Comparison of ENCODE assay signal across 9 mouse cellular contexts in genomic region chr7:145137871-145138270, GRCm38 (mm10).
"Had no signal": no experiment of that assay in that cellular context is flagged by ENCODE, and none has a peak within 500 bp of the region (broad histone marks: within the 10 kb centered on the region; RNA-seq: fewer than 3 reads in every experiment).

No protein-coding gene starts in this region.

- H3K27ac ChIP-seq: kidney, embryonic 15.5 days; limb, embryonic 13.5 days; lung, embryonic 15.5 days; midbrain, embryonic 12.5 days had no signal

- H3K27me3 ChIP-seq: kidney, embryonic 15.5 days; limb, embryonic 13.5 days; lung, embryonic 15.5 days; midbrain, embryonic 12.5 days had no signal

- H3K4me1 ChIP-seq: limb, embryonic 13.5 days; lung, embryonic 15.5 days had no signal

- H3K9ac ChIP-seq: kidney, embryonic 15.5 days; limb, embryonic 13.5 days; lung, embryonic 15.5 days; midbrain, embryonic 12.5 days had no signal

- ATAC-seq: midbrain, embryonic 16.5 days had no signal

- H3K4me2 ChIP-seq: kidney, embryonic 15.5 days; limb, embryonic 13.5 days; lung, embryonic 15.5 days; midbrain, embryonic 12.5 days had no signal

- DNase-seq: kidney, postnatal 25 days; left cerebral cortex, postnatal 4 days; right cerebral cortex, postnatal 14 days; thymus, postnatal 4 days had no signal

- H3K9me3 ChIP-seq: lung, embryonic 15.5 days had no signal

- H3K4me3 ChIP-seq: kidney, embryonic 15.5 days; limb, embryonic 13.5 days; lung, embryonic 15.5 days; midbrain, embryonic 12.5 days had no signal

- H3K36me3 ChIP-seq: kidney, embryonic 15.5 days; limb, embryonic 13.5 days; lung, embryonic 15.5 days; midbrain, embryonic 12.5 days had no signal
